Mouse (Mus musculus): ENCODE data around the gene Stx6.

The Stx6 gene

GRCm38 (mm10) chr1:155192805-155193368, 34.4 kb downstream of the Stx6 start:
- TF ChIP-seq GATA4 (IDR thresholded peaks at IDR 0.05; ENCODE audit: insufficient replicate concordance, low read length): no peak

DNA sequence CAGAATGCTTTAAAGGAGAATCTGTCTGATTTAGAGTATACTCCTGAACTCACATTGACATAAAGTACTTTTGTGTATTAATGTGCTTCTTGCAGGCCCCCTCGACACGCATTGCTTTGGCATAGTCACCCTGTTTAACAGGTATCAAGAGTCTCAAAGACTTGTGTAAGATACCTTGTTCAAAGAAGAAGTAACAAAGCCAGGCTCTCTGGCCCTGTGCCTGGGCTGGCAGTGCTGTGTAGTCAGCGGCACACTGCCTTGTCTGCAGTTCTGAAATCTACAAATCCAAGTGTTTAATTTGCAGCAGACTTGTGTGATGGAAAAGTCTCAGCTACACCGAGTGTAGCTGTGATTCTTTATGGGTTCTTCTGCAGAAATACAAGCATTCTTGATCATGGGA, 38.2 kb downstream of the Stx6 start:
- no peak for TF ChIP-seq GATA4 (IDR thresholded peaks at IDR 0.05; ENCODE audit: insufficient replicate concordance, low read length)

DNA sequence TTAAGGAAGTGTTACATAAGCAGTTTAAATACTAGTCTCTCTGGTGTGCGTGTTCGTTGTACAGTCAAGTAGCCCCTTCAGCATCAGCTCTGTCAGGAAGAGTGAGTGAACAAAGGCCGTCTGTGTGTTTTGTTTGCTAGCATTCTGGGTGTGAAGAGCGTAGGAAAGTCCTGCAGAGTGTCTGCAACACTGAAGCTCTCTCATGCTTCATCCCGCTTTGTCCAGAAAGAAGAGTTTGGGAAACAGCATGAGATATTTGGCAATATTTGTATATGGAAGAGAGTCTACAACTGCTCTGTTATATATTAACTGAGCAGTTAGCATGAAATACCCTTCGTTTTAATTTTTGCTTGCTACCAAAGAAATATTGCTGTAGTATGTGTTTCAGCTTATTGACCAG, 41.0 kb downstream of the Stx6 start:
- no peak for TF ChIP-seq GATA4 (IDR thresholded peaks at IDR 0.05; ENCODE audit: insufficient replicate concordance, low read length)

DNA sequence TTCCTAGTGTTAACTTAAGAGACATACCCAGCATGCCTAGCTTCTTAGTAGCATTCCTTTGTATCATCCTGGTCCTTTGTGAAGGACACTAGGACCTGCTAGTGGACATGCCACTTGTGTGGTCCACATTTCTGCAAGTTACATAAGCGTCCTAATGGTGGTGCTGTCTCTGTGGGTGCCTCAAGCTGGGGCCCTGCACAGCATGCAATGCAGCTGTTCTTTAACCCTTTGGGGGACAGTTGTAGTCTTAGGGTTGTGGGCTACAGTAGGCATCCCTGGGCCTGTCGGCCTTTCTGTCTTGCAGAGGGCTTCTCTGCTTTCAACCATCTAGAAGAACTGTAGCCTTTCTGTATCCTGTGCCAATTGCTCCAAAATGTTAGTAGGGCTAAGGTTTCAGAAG, 42.5 kb downstream of the Stx6 start:
- TF ChIP-seq GATA4 (IDR thresholded peaks at IDR 0.05; ENCODE audit: insufficient replicate concordance, low read length): no peak

DNA sequence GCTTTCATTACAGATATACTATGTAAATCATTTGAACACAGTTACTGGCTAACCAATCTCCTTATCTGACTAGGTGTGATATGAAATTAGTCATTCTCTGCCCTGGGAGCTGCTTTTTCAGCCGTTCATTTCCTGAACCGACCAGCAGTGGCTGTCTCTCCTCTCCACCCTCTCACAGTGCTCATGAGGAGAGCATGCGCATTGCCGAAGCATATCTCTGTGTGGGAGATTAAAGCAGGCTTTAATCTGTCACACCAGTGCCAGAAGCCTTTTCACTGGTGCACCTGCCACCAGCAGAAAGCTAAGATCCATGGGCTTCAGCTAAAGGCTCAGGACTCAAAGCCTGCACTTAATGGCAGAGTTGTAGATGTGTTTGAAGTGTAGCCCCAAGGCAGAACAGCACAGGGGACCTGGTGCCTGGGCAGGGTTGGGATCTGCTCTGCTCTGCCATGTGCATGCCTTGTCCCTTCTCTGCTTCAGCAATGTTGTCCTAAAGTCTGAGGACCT, 42.9 kb downstream of the Stx6 start:
- TF ChIP-seq GATA4 (IDR thresholded peaks at IDR 0.05; ENCODE audit: insufficient replicate concordance, low read length): no peak

- no peak for TF ChIP-seq GATA4 (IDR thresholded peaks at IDR 0.05; ENCODE audit: insufficient replicate concordance, low read length)
Measured at GRCm38 (mm10) chr1:155201914-155202313, 43.4 kb downstream of the Stx6 start.

- TF ChIP-seq GATA4 (IDR thresholded peaks at IDR 0.05; ENCODE audit: insufficient replicate concordance, low read length): no peak
Measured at GRCm38 (mm10) chr1:155202472-155202871, 44.0 kb downstream of the Stx6 start.

- TF ChIP-seq GATA4 (IDR thresholded peaks at IDR 0.05; ENCODE audit: insufficient replicate concordance, low read length): no peak
Measured at GRCm38 (mm10) chr1:155203101-155203500, 44.6 kb downstream of the Stx6 start.

- TF ChIP-seq GATA4 (IDR thresholded peaks at IDR 0.05; ENCODE audit: insufficient replicate concordance, low read length): no peak
Measured at GRCm38 (mm10) chr1:155203954-155204353, 45.4 kb downstream of the Stx6 start.

- TF ChIP-seq GATA4 (IDR thresholded peaks at IDR 0.05; ENCODE audit: insufficient replicate concordance, low read length): no peak
Measured at GRCm38 (mm10) chr1:155204560-155205162, 46.1 kb downstream of the Stx6 start.

DNA sequence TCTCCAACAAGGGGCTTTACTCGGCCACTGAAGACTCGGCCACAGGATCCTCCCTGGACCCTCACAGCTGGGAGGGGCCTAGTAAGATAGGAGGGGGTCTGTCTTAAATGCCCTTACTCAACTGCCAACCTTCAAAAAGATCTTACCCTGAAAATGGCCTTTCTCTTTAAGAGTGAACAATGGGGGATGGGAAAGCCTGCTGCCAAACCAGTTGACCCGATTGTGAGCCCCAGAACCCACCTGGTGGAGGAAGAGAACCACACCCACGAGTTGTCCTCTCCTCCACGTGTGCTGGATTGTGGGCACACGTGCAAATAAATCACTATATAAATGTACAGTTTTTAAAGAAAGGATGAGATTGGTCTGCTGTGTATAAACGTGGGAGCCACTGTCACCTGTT, 46.8 kb downstream of the Stx6 start:
- no peak for TF ChIP-seq GATA4 (IDR thresholded peaks at IDR 0.05; ENCODE audit: insufficient replicate concordance, low read length)

- TF ChIP-seq GATA4 (IDR thresholded peaks at IDR 0.05; ENCODE audit: insufficient replicate concordance, low read length): no peak
Measured at GRCm38 (mm10) chr1:155205822-155206660, 47.5 kb downstream of the Stx6 start.

DNA sequence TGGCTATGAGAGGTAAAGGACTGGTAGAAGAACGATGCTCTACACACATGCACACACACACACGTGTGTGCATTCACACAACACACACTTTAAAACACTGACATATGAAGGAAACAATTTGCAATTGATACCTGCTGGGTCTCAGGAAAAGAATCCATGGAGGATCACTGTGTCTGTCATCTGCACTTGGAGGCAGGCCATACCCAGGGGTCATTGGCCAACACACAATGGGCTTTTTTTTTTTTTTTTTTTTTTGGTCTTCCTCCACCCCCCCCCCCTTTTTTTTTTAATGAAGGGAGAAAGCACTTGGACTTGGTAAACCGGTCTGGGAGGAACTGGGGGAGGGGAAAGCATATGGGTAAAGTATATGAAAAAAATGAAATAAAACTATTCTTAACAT, 49.3 kb downstream of the Stx6 start:
- TF ChIP-seq GATA4 (IDR thresholded peaks at IDR 0.05; ENCODE audit: insufficient replicate concordance, low read length): no peak

GRCm38 (mm10) chr1:155210011-155210763, 51.7 kb downstream of the Stx6 start:
- TF ChIP-seq GATA4 (IDR thresholded peaks at IDR 0.05; ENCODE audit: insufficient replicate concordance, low read length): no peak

GRCm38 (mm10) chr1:155211017-155211416, 52.5 kb downstream of the Stx6 start:
- no peak for TF ChIP-seq GATA4 (IDR thresholded peaks at IDR 0.05; ENCODE audit: insufficient replicate concordance, low read length)

Data from liver, adult (tissue).